Mouse (Mus musculus): ENCODE data around the gene Rbbp5. TPM values are rescaled to one million over a fixed set of nuclear protein-coding genes. Genes with fewer than 3 reads are reported as not detected.
"Not testable (repeated sequence)": the region's sequence is repeated elsewhere in the genome, so short reads cannot be mapped to it uniquely, and the experiment has no call there.

Rbbp5 gene
- polyA plus RNA-seq, 1 experiment from 2014 or later: 32.2 TPM

DNA sequence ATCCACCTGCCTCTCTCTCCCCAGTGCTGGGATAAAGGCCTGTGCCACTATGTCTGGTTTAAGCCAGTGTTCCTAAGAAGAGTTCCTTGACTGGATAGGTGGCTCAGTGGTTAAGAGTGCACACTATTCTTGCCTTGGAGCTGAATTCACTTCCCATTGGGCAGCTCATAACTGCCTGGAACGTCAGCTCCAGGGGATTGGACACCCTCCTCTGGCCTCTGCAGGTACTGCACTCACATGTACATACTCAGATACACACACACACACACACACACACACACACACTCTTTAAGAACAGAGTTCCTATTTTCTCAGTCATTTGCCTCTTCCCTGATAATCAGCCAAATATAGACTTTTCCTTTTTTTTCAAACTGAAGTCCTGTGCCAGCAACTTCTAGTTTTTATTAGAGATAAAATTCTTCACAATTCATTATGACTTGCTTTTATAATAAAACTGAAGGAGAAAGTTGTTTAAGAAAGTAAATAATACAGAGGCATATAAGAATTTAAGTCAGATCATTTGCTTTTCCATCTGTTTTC, 36.2 kb upstream of the Rbbp5 start:
- peaks cover 22% of the 10 kb centered on the region for H3K36me3 ChIP-seq (ENCODE audit: control insufficient read depth, insufficient read depth)

DNA sequence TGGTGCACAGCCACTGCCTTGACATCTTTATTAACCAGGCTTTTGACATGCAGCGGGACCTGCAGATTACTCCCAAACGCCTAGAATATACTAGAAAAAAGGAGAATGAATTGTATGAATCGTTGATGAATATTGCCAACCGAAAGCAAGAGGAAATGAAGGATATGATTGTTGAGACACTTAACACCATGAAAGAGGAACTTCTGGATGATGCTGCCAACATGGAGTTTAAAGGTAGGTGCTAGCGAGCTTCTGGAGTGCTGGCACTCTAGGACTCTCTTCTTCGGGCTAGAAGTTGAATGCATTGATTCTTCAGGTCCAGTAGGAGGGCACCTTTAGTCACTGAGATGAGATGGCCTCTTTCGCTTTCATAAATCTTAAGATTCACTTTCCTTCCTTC, 27.4 kb upstream of the Rbbp5 start:
- Histone ChIP-seq H3K36me3 (ENCODE audit: control insufficient read depth, insufficient read depth) (peaks cover 18% of the 10 kb centered on the region), H3K4me1 (ENCODE audit: control insufficient read depth, insufficient read depth, low read length) (no peaks in the 10 kb centered on the region), H3K27ac (ENCODE audit: low read length) (no peak overlapping the region), H3K4me2 (ENCODE audit: low read depth, low read length) (no peak overlapping the region), H3K4me3 (ENCODE audit: low read length) (no peak overlapping the region), H3K9ac (ENCODE audit: low read length) (no peak overlapping the region), H3K9me3 (replicated peaks; ENCODE audit: control insufficient read depth, low read length) (no peaks in the 10 kb centered on the region), H3K27me3 (ENCODE audit: control insufficient read depth, insufficient read depth, low read length) (no peaks in the 10 kb centered on the region)
- no peak for ATAC-seq (replicated peaks; ENCODE audit: extremely low read depth, insufficient read depth, low FRiP score)
- 90% methylated on average over 7 of the region's 7 CpGs for WGBS

More for the DNA sequence above, 36.2 kb upstream of the Rbbp5 start:
- ATAC-seq (replicated peaks; ENCODE audit: extremely low read depth, insufficient read depth, low FRiP score): no peak
- Histone ChIP-seq H3K27ac (ENCODE audit: low read length) (no peak overlapping the region), H3K4me3 (ENCODE audit: low read length) (no peak overlapping the region), H3K9ac (ENCODE audit: low read length) (no peak overlapping the region), H3K4me1 (ENCODE audit: control insufficient read depth, insufficient read depth, low read length) (0 out of 2 replicates have a peak, but pooled peaks cover 6% of the 10 kb centered on the region), H3K27me3 (ENCODE audit: control insufficient read depth, insufficient read depth, low read length) (no peaks in the 10 kb centered on the region), H3K9me3 (replicated peaks; ENCODE audit: control insufficient read depth, low read length) (peaks cover 4% of the 10 kb centered on the region; the same call in 1 of the 2 replicates), H3K4me2 (ENCODE audit: low read depth, low read length) (no peak overlapping the region)
- 67% methylated on average over 1 of the region's 1 CpGs for WGBS

DNA sequence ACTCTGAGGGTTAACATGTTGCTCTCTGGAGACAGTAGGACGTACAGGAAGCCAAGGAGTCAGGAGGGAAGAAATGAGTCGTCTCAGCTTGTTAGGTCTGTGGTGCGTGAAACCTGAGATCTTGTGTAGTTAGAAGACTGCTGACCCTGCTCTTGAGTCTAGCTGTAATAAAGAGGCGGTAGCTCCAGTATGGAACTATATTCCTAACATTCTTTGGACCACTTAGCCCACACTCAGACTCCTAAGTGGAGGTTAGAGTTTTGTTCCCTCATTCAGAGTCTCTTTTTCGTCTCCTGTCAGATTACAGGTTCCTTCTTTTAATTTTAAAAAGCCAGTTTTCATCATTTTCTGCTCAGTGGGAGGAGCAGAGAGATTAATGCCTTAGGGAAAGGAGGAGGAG, 12.5 kb upstream of the Rbbp5 start:
- 70% methylated on average over 5 of the region's 5 CpGs for WGBS
- no peaks in the 10 kb centered on the region for H3K9me3 ChIP-seq (replicated peaks; ENCODE audit: control insufficient read depth, low read length)
- H3K27ac ChIP-seq (ENCODE audit: low read length): no peak overlapping the region
- no peak overlapping the region for H3K4me3 ChIP-seq (ENCODE audit: low read length)
- H3K4me2 ChIP-seq (ENCODE audit: low read depth, low read length): no peak overlapping the region
- peaks cover 16% of the 10 kb centered on the region for H3K36me3 ChIP-seq (ENCODE audit: control insufficient read depth, insufficient read depth)
- no peak overlapping the region for H3K9ac ChIP-seq (ENCODE audit: low read length)
- H3K27me3 ChIP-seq (ENCODE audit: control insufficient read depth, insufficient read depth, low read length): no peaks in the 10 kb centered on the region
- ATAC-seq (replicated peaks; ENCODE audit: extremely low read depth, insufficient read depth, low FRiP score): no peak
- H3K4me1 ChIP-seq (ENCODE audit: control insufficient read depth, insufficient read depth, low read length): peaks cover 10% of the 10 kb centered on the region

GRCm38 (mm10) chr1:132468926-132469325, 8.2 kb upstream of the Rbbp5 start:
- H3K4me2 ChIP-seq (ENCODE audit: low read depth, low read length): no peak overlapping the region
- ATAC-seq (replicated peaks; ENCODE audit: extremely low read depth, insufficient read depth, low FRiP score): peak; percentile 69
- peaks cover under 1% of the 10 kb centered on the region for H3K36me3 ChIP-seq (ENCODE audit: control insufficient read depth, insufficient read depth)
- H3K4me1 ChIP-seq (ENCODE audit: control insufficient read depth, insufficient read depth, low read length): peaks cover 10% of the 10 kb centered on the region
- H3K9me3 ChIP-seq (replicated peaks; ENCODE audit: control insufficient read depth, low read length): no peaks in the 10 kb centered on the region
- no peaks in the 10 kb centered on the region for H3K27me3 ChIP-seq (ENCODE audit: control insufficient read depth, insufficient read depth, low read length)
- peak overlapping the region; percentile 17 for H3K27ac ChIP-seq (ENCODE audit: low read length)
- no peak overlapping the region for H3K9ac ChIP-seq (ENCODE audit: low read length)
- H3K4me3 ChIP-seq (ENCODE audit: low read length): no peak overlapping the region

DNA sequence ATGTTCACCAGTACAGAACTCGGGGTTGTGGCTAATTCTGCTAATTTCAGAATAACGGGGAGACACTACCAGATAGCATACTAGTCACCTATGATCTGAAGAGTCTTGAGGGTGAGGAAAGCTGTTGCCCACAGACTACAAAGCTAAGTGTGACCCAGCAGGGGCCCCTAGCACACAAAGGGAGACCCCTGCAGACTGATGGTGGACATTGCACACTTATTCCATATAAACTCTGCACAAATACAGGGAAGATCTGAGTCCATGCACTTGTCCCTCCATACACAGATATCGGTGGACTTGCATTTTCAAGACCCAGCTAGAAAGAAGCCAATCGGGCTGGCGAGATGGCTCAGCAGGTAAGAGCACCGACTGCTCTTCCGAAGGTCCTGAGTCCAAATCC, 7.6 kb upstream of the Rbbp5 start:
- no peak overlapping the region for H3K4me3 ChIP-seq (ENCODE audit: low read length)
- no peaks in the 10 kb centered on the region for H3K27me3 ChIP-seq (ENCODE audit: control insufficient read depth, insufficient read depth, low read length)
- H3K9ac ChIP-seq (ENCODE audit: low read length): no peak overlapping the region
- no peaks in the 10 kb centered on the region; the same call in 1 of the 2 replicates for H3K36me3 ChIP-seq (ENCODE audit: control insufficient read depth, insufficient read depth)
- peaks cover 10% of the 10 kb centered on the region for H3K4me1 ChIP-seq (ENCODE audit: control insufficient read depth, insufficient read depth, low read length)
- H3K4me2 ChIP-seq (ENCODE audit: low read depth, low read length): no peak overlapping the region
- peak overlapping the region; percentile 17 for H3K27ac ChIP-seq (ENCODE audit: low read length)
- H3K9me3 ChIP-seq (replicated peaks; ENCODE audit: control insufficient read depth, low read length): no peaks in the 10 kb centered on the region
- WGBS: 91% methylated on average over 7 of the region's 7 CpGs
- no peak for ATAC-seq (replicated peaks; ENCODE audit: extremely low read depth, insufficient read depth, low FRiP score)

- not testable (repeated sequence) for H3K4me2 ChIP-seq (ENCODE audit: low read depth, low read length); H3K27ac ChIP-seq (ENCODE audit: low read length); H3K27me3 ChIP-seq (ENCODE audit: control insufficient read depth, insufficient read depth, low read length); H3K9ac ChIP-seq (ENCODE audit: low read length); H3K9me3 ChIP-seq (replicated peaks; ENCODE audit: control insufficient read depth, low read length); H3K4me3 ChIP-seq (ENCODE audit: low read length); ATAC-seq (replicated peaks; ENCODE audit: extremely low read depth, insufficient read depth, low FRiP score); H3K36me3 ChIP-seq (ENCODE audit: control insufficient read depth, insufficient read depth)
- 86% methylated on average over 1 of the region's 1 CpGs for WGBS
- peaks cover 10% of the 10 kb centered on the region for H3K4me1 ChIP-seq (ENCODE audit: control insufficient read depth, insufficient read depth, low read length)
These were observed 7.1 kb upstream of the Rbbp5 start for GRCm38 (mm10) chr1:132470031-132470430.

- Histone ChIP-seq H3K27me3 (ENCODE audit: control insufficient read depth, insufficient read depth, low read length) (no peaks in the 10 kb centered on the region), H3K9me3 (replicated peaks; ENCODE audit: control insufficient read depth, low read length) (no peaks in the 10 kb centered on the region), H3K27ac (ENCODE audit: low read length) (no peak overlapping the region), H3K9ac (ENCODE audit: low read length) (no peak overlapping the region), H3K4me1 (ENCODE audit: control insufficient read depth, insufficient read depth, low read length) (peaks cover 17% of the 10 kb centered on the region), H3K36me3 (ENCODE audit: control insufficient read depth, insufficient read depth) (no peaks in the 10 kb centered on the region), H3K4me2 (ENCODE audit: low read depth, low read length) (no peak overlapping the region), H3K4me3 (ENCODE audit: low read length) (no peak overlapping the region)
- WGBS: 81% methylated on average over 2 of the region's 2 CpGs
- ATAC-seq (replicated peaks; ENCODE audit: extremely low read depth, insufficient read depth, low FRiP score): no peak
These were observed 6.1 kb upstream of the Rbbp5 start for GRCm38 (mm10) chr1:132471032-132471431.

DNA sequence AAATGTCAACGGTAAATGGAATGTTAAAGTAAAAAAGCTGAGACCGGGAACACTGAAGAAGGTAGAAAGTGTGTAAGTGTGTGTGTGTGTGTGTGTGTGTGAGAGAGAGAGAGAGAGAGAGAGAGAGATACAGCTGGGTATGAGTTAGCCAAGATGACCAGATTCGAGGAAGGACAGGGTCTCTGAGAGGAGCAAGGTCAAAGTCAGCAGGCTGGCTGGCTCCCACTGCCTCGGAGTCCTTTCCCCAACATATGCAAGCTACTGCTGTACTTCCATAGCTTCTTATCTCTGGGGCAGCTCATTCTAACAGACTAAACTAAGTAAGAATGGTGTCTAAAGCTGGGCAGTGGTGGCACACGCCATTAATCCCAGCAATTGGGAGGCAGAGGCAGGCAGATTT, 5.7 kb upstream of the Rbbp5 start:
- no peaks in the 10 kb centered on the region for H3K9me3 ChIP-seq (replicated peaks; ENCODE audit: control insufficient read depth, low read length)
- WGBS: 83% methylated on average over 5 of the region's 5 CpGs
- no peak overlapping the region for H3K27ac ChIP-seq (ENCODE audit: low read length)
- H3K27me3 ChIP-seq (ENCODE audit: control insufficient read depth, insufficient read depth, low read length): no peaks in the 10 kb centered on the region
- no peak overlapping the region for H3K9ac ChIP-seq (ENCODE audit: low read length)
- H3K36me3 ChIP-seq (ENCODE audit: control insufficient read depth, insufficient read depth): no peaks in the 10 kb centered on the region
- ATAC-seq (replicated peaks; ENCODE audit: extremely low read depth, insufficient read depth, low FRiP score): no peak
- no peak overlapping the region for H3K4me2 ChIP-seq (ENCODE audit: low read depth, low read length)
- no peak overlapping the region for H3K4me3 ChIP-seq (ENCODE audit: low read length)
- peaks cover 17% of the 10 kb centered on the region for H3K4me1 ChIP-seq (ENCODE audit: control insufficient read depth, insufficient read depth, low read length)

GRCm38 (mm10) chr1:132472537-132472936, 4.6 kb upstream of the Rbbp5 start:
- no peaks in the 10 kb centered on the region for H3K36me3 ChIP-seq (ENCODE audit: control insufficient read depth, insufficient read depth)
- no peaks in the 10 kb centered on the region for H3K27me3 ChIP-seq (ENCODE audit: control insufficient read depth, insufficient read depth, low read length)
- no peak overlapping the region for H3K4me3 ChIP-seq (ENCODE audit: low read length)
- H3K4me2 ChIP-seq (ENCODE audit: low read depth, low read length): no peak overlapping the region
- ATAC-seq (replicated peaks; ENCODE audit: extremely low read depth, insufficient read depth, low FRiP score): no peak
- H3K4me1 ChIP-seq (ENCODE audit: control insufficient read depth, insufficient read depth, low read length): peaks cover 17% of the 10 kb centered on the region
- H3K9ac ChIP-seq (ENCODE audit: low read length): no peak overlapping the region
- WGBS: 57% methylated on average over 5 of the region's 5 CpGs
- H3K9me3 ChIP-seq (replicated peaks; ENCODE audit: control insufficient read depth, low read length): no peaks in the 10 kb centered on the region
- H3K27ac ChIP-seq (ENCODE audit: low read length): no peak overlapping the region

All from heart, embryonic 16.5 days (tissue).